Mouse (Mus musculus) thymus, adult 2 months (tissue): ENCODE data around the gene Csnk1g2.
A peak's percentile ranks its signal among the peaks of the same experiment; 100 is the strongest.

ENCODE experiments used
- CTCF ChIP-seq: fragments of 200-500 bp; IDR thresholded peaks from 2 replicates; pipeline ENCODE4 v1.5.1; 2012; ENCODE audit warnings: mild to moderate bottlenecking, control low read depth, low read length, moderate library complexity, borderline replicate concordance; ENCODE audit not compliant: control insufficient read depth, poor library complexity, insufficient read depth; ENCODE audit errors: extremely low read depth
- POLR2A ChIP-seq: fragments of 200-500 bp; IDR thresholded peaks from 2 replicates; pipeline ENCODE4 v1.6.1; 2012; ENCODE audit warnings: mild to moderate bottlenecking, low read length, control low read depth, moderate library complexity; ENCODE audit not compliant: control insufficient read depth, poor library complexity, insufficient read depth; ENCODE audit errors: extremely low read depth

DNA sequence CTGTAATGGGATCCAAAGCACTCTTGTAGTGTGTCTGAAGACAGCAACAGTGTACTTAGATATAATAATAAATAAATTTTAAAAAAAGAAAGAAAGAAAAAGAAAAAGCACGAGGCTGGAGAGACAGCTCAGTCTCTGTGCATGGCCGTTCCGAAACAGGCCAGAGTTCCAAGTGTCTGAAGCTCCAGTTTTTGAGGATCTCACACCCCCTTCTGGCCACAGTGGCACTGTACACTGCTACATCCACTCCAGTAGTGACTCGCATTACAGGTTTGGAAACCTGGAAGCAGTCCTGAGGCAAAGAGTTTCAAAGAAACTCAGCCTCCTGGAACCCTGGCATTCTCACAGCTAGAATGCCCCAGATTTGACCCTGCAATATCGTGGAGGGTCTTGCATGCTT lies 65.2 kb downstream of the Csnk1g2 start:
- peak; percentile 25; the same call in 1 of the 2 replicates for TF ChIP-seq CTCF
- TF ChIP-seq POLR2A: no peak
